Mouse (Mus musculus): ENCODE results near the gene Rgp1. TPM values are rescaled to one million over a fixed set of nuclear protein-coding genes. Genes with fewer than 3 reads are reported as not detected.
A peak's percentile ranks its signal among the peaks of the same experiment; 100 is the strongest.

The Rgp1 gene
- polyA plus RNA-seq, 1 experiment from 2014 or later, result 32.5 TPM

DNA sequence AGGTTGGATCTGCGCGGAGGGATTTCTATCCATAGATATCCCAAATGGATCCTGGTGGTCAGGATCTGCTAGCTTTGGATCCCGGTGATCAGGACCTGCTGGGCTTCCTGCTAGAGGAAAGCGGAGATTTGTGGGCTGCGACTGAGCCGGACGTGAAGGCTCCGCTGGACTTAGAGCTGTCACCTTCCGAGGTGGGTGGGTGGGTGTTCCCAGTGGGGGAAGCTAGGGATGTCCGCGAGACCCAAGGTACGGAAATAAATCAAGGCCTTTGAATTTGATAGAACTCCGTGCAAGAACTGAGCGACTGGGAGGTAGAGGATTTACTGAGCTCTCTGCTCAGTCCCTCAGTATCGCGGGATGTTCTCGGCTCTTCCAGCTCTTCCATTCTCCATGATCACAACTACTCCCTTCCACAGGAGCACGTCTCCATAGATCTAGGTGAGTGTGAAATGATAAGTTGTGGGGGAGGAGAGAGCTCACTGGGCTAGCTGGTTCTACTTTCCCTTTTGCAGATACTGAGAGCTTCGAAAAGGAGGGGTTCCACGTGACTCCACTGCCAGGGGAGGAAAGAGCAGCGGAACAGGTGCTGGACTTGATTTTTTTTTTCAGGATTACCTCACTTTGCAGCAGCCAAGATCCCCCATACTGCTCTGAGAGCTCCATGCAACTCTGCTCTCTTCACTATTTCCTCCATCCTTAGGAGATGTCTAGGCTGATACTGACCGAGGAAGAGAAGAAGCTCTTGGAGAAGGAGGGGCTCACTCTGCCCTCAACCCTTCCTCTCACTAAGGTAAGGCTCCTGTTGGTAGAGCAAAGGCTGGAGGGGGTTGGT is 15.5 kb upstream of the Rgp1 start:
- no peaks in the 10 kb centered on the region for H3K27me3 ChIP-seq
- no peak for ATAC-seq (ENCODE audit: insufficient number of reproducible peaks, low FRiP score, low TSS enrichment, low read depth)
- H3K4me1 ChIP-seq, result peaks cover 44% of the 10 kb centered on the region
- 4% methylated on average over 22 of the region's 22 CpGs for WGBS
- peak overlapping the region; percentile 89 for H3K9ac ChIP-seq
- H3K4me2 ChIP-seq (replicated peaks), result peak overlapping the region; percentile 84
- peak overlapping the region; percentile 100 for H3K27ac ChIP-seq (replicated peaks)
- H3K4me3 ChIP-seq (replicated peaks), result peak overlapping the region; percentile 95
- no peaks in the 10 kb centered on the region for H3K9me3 ChIP-seq (replicated peaks)
- peaks cover 38% of the 10 kb centered on the region for H3K36me3 ChIP-seq

DNA sequence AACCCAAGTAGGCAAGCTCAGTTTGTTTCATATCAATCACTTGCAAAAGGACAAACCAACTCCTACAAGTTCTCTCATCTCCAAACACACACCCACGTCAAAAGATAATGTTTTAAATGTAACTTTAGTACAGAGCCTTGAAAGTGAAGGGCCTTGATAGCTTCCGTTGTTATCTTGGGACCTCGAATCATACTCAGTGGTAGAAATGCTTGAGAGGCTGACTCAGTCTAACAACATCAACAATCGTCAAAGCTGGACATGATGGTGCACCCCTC is 15.0 kb upstream of the Rgp1 start:
- Histone ChIP-seq H3K36me3 (peaks cover 43% of the 10 kb centered on the region), H3K27ac (replicated peaks) (no peak overlapping the region), H3K27me3 (no peaks in the 10 kb centered on the region), H3K4me3 (replicated peaks) (peak overlapping the region; percentile 95), H3K4me1 (peaks cover 39% of the 10 kb centered on the region), H3K4me2 (replicated peaks) (peak overlapping the region; percentile 84), H3K9me3 (replicated peaks) (no peaks in the 10 kb centered on the region), H3K9ac (peak overlapping the region; percentile 89; the same call in 1 of the 2 replicates)
- WGBS, result 81% methylated on average over 4 of the region's 4 CpGs
- ATAC-seq (ENCODE audit: insufficient number of reproducible peaks, low FRiP score, low TSS enrichment, low read depth), result no peak

DNA sequence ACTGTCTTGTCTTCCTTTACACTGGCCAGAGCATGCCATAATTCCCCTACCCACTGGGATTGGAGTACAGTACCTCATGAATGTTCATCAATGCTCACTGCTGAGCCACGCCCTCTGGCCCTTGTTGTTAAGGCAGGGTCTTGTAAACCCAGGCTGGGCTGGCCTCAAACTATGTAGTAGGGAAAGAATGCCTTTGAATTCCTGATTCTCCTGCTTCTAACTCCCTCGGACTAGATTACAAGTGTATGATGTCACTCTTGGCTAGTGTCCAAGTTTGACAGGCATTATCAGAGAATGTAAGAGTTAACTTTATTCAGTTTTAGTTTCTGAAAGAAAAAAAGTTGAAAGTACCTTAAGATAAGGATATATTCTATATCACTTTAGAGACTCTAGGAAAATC is 14.3 kb upstream of the Rgp1 start:
- no peak overlapping the region for H3K4me3 ChIP-seq (replicated peaks)
- no peak overlapping the region for H3K4me2 ChIP-seq (replicated peaks)
- no peak overlapping the region for H3K27ac ChIP-seq (replicated peaks)
- peaks cover 32% of the 10 kb centered on the region for H3K4me1 ChIP-seq
- 48% methylated on average over 2 of the region's 2 CpGs for WGBS
- H3K27me3 ChIP-seq, result no peaks in the 10 kb centered on the region
- no peak for ATAC-seq (ENCODE audit: insufficient number of reproducible peaks, low FRiP score, low TSS enrichment, low read depth)
- H3K36me3 ChIP-seq, result peaks cover 50% of the 10 kb centered on the region
- H3K9me3 ChIP-seq (replicated peaks), result no peaks in the 10 kb centered on the region
- H3K9ac ChIP-seq, result no peak overlapping the region

DNA sequence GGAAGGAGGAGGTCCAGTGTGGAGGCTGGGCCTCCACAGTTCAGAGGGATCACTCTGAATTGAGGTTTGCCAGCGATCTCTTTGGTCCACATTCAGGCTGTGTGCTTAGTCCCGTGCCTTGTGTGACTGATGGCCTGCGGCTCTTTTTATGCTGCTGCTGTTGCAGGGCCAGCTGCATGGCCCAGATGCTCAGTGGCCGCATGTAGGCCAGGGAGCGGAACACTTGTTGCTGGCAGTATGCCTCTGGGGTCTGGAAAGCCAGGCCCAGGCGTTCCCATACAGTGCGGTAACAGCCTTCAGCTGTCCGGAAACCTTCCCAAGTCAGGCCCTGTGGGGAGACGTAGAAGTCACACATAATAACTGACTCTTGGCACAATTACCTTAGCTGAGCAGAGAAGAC is 11.4 kb upstream of the Rgp1 start:
- H3K27ac ChIP-seq (replicated peaks), result no peak overlapping the region
- no peaks in the 10 kb centered on the region for H3K27me3 ChIP-seq
- H3K4me1 ChIP-seq, result peaks cover 13% of the 10 kb centered on the region
- H3K4me2 ChIP-seq (replicated peaks), result no peak overlapping the region
- H3K4me3 ChIP-seq (replicated peaks), result no peak overlapping the region
- H3K9ac ChIP-seq, result no peak overlapping the region
- ATAC-seq (ENCODE audit: insufficient number of reproducible peaks, low FRiP score, low TSS enrichment, low read depth), result no peak
- WGBS, result 89% methylated on average over 9 of the region's 9 CpGs
- H3K9me3 ChIP-seq (replicated peaks), result no peaks in the 10 kb centered on the region
- H3K36me3 ChIP-seq, result peaks cover 79% of the 10 kb centered on the region

DNA sequence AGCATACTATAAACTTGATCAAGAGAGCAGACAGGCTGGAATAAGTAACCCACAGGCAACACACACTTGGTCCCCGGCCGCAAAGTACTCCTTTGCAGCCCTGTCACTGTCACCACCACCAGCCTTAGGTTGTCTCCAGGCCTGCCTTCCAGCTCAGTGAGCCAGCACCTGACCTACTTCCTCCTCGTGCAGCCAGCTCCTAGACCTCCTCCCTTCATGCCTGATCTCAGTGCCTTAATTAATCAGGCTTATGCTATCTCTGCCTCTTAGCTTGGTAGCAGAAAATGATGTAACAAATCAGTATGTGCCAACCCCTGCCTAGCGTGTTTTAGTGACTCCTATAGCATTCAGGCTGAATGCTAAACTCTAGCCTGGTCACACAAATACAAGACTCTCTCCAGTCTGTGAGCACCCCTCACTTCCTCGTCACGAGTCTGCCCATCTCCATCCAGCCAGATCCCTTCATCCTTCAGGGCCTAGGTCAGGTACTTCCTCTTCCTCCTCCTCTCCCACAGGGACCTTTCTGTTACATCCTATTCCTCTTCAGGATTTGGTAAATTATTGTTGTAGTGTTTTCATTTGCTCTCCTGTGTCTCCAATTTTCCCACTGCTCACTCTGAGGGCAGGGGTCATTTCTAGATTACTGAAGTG is 7.0 kb upstream of the Rgp1 start:
- Histone ChIP-seq H3K4me2 (replicated peaks) (no peak overlapping the region), H3K36me3 (peaks cover 73% of the 10 kb centered on the region), H3K9me3 (replicated peaks) (no peaks in the 10 kb centered on the region), H3K4me1 (peaks cover 10% of the 10 kb centered on the region), H3K4me3 (replicated peaks) (no peak overlapping the region), H3K27me3 (no peaks in the 10 kb centered on the region), H3K27ac (replicated peaks) (no peak overlapping the region), H3K9ac (no peak overlapping the region)
- WGBS, result 81% methylated on average over 6 of the region's 6 CpGs
- ATAC-seq (ENCODE audit: insufficient number of reproducible peaks, low FRiP score, low TSS enrichment, low read depth), result no peak

DNA sequence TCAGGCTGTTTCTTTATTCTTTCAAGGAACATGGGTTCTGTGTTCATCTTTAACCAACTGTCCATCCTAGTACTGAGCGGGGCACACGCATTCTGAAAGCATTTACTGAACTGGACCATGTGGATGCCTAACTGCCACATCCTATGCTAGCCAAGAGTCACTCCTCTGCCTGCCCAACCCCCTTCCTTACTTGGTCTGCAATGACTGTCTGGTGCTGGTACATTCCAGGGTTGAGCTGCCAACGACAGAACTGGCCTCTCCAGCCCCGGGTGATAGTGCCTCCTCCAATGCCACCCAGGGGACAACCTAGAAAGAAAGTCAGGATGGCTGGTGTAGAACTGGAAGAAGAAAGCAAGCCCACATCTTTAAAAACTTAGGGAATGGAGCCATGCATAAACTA is 5.0 kb upstream of the Rgp1 start:
- ATAC-seq (ENCODE audit: insufficient number of reproducible peaks, low FRiP score, low TSS enrichment, low read depth), result no peak
- no peak overlapping the region for H3K27ac ChIP-seq (replicated peaks)
- no peak overlapping the region for H3K4me2 ChIP-seq (replicated peaks)
- 85% methylated on average over 4 of the region's 4 CpGs for WGBS
- H3K4me1 ChIP-seq, result peaks cover 25% of the 10 kb centered on the region
- H3K4me3 ChIP-seq (replicated peaks), result no peak overlapping the region
- peaks cover 53% of the 10 kb centered on the region for H3K36me3 ChIP-seq
- no peaks in the 10 kb centered on the region for H3K9me3 ChIP-seq (replicated peaks)
- H3K27me3 ChIP-seq, result no peaks in the 10 kb centered on the region
- H3K9ac ChIP-seq, result no peak overlapping the region

DNA sequence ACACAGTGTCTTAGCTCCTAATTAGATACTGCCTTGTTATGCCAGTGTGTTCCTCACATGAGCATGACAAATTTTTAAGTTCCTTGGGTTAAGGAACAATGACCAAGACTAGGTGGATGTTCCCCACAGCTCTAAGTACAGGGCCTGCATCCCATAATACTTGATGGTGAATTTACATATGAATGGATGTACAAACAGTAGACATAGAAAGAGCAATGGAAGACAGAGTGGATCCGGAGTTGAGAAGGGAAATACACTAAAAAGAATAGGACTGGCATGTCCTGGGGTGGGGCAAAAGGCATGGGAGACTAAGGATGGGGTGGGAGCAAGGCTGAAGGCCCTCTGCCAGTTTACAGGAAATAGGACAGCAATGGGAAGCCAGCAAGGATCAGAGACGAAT is 3.2 kb upstream of the Rgp1 start:
- Histone ChIP-seq H3K27ac (replicated peaks) (no peak overlapping the region), H3K27me3 (no peaks in the 10 kb centered on the region), H3K9me3 (replicated peaks) (no peaks in the 10 kb centered on the region), H3K9ac (no peak overlapping the region), H3K4me1 (peaks cover 36% of the 10 kb centered on the region), H3K4me3 (replicated peaks) (no peak overlapping the region), H3K36me3 (peaks cover 36% of the 10 kb centered on the region), H3K4me2 (replicated peaks) (no peak overlapping the region)
- ATAC-seq (ENCODE audit: insufficient number of reproducible peaks, low FRiP score, low TSS enrichment, low read depth), result no peak
- 84% methylated on average over 2 of the region's 2 CpGs for WGBS

DNA sequence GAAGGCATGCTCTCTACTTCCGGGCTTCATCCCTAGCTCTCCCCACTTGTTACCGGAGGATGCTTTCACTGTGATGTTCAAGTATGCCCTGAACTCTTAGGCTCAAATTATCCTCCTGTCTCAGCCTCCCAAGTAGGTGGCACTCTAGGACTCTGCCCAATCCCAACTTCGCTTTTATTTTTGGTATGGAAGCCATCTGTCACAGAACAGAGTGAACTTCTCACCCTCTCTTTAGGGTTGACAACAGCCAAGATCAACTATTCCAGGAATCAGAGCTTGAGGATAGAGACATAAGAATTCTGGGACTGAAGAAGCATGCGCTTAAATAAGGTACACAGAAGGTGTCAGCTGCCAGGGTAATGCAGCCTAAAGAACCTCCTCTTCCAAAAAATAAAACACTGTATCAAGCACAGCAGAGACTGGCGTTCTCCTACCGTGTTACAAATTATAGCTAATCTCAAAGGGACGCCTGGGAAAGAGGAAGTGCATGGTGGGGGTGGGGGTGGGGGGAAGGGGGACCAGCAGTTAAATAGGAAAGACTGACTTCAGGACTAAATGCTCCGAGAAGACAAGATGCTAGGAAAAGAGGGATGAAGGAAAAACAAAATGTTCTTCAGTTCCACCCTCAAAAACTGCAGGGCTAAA is 1.2 kb upstream of the Rgp1 start:
- Histone ChIP-seq H3K9ac (peak overlapping the region; percentile 87), H3K27me3 (no peaks in the 10 kb centered on the region), H3K27ac (replicated peaks) (no peak overlapping the region), H3K4me2 (replicated peaks) (peak overlapping the region; percentile 93), H3K36me3 (peaks cover 38% of the 10 kb centered on the region), H3K4me1 (peaks cover 37% of the 10 kb centered on the region), H3K4me3 (replicated peaks) (peak overlapping the region; percentile 92), H3K9me3 (replicated peaks) (no peaks in the 10 kb centered on the region)
- ATAC-seq (ENCODE audit: insufficient number of reproducible peaks, low FRiP score, low TSS enrichment, low read depth), result no peak
- WGBS, result 40% methylated on average over 8 of the region's 8 CpGs

DNA sequence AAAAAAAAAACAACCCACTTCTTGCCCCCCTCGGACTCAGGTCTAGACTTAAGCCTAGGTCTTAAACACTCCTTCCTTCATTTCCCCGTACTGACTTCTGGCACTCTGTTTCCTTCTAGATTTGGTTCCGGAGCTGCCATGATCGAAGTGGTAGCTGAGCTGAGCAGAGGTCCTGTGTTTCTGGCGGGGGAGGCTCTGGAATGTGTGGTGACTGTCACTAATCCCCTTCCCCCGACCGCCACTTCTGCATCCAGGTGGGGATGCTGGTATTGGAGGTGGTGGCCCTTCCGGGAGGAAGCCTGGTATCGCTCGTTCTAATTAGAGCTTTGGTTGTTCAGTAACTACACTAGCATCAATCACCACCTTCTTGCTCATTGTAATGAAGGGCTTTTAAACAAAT is 741 bp downstream of the Rgp1 start:
- Histone ChIP-seq H3K27ac (replicated peaks) (peak overlapping the region; percentile 91), H3K4me3 (replicated peaks) (peak overlapping the region; percentile 92), H3K4me1 (peaks cover 37% of the 10 kb centered on the region), H3K36me3 (peaks cover 41% of the 10 kb centered on the region), H3K4me2 (replicated peaks) (peak overlapping the region; percentile 93), H3K27me3 (no peaks in the 10 kb centered on the region), H3K9me3 (replicated peaks) (no peaks in the 10 kb centered on the region), H3K9ac (peak overlapping the region; percentile 87)
- ATAC-seq (ENCODE audit: insufficient number of reproducible peaks, low FRiP score, low TSS enrichment, low read depth), result no peak
- WGBS, result 5% methylated on average over 10 of the region's 10 CpGs

DNA sequence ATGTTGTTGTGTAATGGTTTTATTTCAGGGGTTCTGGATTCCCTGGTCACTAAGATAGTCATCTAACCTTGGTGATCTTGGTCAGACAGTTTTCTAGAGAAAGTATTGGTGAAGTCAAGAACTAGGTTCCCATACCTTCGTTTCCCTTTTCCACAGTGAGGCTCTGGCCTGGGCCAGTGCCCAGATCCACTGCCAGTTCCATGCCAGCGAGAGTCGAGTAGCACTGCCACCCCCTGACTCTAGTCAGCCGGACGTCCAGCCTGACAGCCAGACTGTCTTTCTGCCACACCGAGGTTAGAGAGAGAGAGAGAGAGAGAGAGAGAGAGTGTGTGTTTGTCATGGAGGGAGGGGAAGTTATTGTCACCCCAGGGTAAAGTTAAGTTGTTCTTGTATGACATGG is 1.2 kb downstream of the Rgp1 start:
- peaks cover 37% of the 10 kb centered on the region for H3K4me1 ChIP-seq
- WGBS, result 81% methylated on average over 6 of the region's 6 CpGs
- peak overlapping the region; percentile 92 for H3K4me3 ChIP-seq (replicated peaks)
- H3K9me3 ChIP-seq (replicated peaks), result no peaks in the 10 kb centered on the region
- peaks cover 45% of the 10 kb centered on the region for H3K36me3 ChIP-seq
- ATAC-seq (ENCODE audit: insufficient number of reproducible peaks, low FRiP score, low TSS enrichment, low read depth), result no peak
- H3K27ac ChIP-seq (replicated peaks), result no peak overlapping the region
- H3K4me2 ChIP-seq (replicated peaks), result peak overlapping the region; percentile 93
- no peaks in the 10 kb centered on the region for H3K27me3 ChIP-seq
- peak overlapping the region; percentile 87; the same call in 1 of the 2 replicates for H3K9ac ChIP-seq

DNA sequence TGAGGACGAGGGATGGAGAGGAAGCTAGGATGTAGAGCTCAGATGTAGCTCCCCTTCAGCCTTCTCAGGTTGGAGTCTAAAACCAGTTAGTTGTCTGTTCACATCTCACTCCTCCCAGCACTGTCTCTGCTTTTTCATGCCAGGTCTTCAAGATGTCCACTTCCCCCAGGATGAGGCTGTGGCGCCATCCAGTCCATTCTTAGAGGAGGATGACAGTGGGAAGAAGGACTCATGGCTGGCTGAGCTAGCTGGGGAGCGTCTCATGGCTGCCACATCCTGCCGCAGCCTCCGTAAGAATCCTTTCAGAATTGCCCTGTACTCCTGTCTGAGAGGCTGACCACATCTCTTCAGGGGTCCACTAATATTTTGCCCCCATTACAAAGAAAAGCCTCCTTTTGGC is 2.2 kb downstream of the Rgp1 start:
- H3K4me1 ChIP-seq, result peaks cover 35% of the 10 kb centered on the region
- no peaks in the 10 kb centered on the region for H3K9me3 ChIP-seq (replicated peaks)
- H3K4me3 ChIP-seq (replicated peaks), result no peak overlapping the region
- 95% methylated on average over 5 of the region's 5 CpGs for WGBS
- H3K27me3 ChIP-seq, result no peaks in the 10 kb centered on the region
- no peak overlapping the region for H3K4me2 ChIP-seq (replicated peaks)
- H3K9ac ChIP-seq, result no peak overlapping the region
- H3K27ac ChIP-seq (replicated peaks), result no peak overlapping the region
- ATAC-seq (ENCODE audit: insufficient number of reproducible peaks, low FRiP score, low TSS enrichment, low read depth), result no peak
- H3K36me3 ChIP-seq, result peaks cover 48% of the 10 kb centered on the region

Measured in embryonic facial prominence, embryonic 15.5 days (tissue).